Mouse (Mus musculus) 416B (cell line): ENCODE data around the gene Fance.
"Not testable (repeated sequence)": the region's sequence is repeated elsewhere in the genome, so short reads cannot be mapped to it uniquely, and the experiment has no call there.

ENCODE experiments used
- DNase-seq: peaks from one replicate; pipeline ENCODE4 v3.0.0; 2011; ENCODE audit warnings: low read depth

The Fance gene

DNA sequence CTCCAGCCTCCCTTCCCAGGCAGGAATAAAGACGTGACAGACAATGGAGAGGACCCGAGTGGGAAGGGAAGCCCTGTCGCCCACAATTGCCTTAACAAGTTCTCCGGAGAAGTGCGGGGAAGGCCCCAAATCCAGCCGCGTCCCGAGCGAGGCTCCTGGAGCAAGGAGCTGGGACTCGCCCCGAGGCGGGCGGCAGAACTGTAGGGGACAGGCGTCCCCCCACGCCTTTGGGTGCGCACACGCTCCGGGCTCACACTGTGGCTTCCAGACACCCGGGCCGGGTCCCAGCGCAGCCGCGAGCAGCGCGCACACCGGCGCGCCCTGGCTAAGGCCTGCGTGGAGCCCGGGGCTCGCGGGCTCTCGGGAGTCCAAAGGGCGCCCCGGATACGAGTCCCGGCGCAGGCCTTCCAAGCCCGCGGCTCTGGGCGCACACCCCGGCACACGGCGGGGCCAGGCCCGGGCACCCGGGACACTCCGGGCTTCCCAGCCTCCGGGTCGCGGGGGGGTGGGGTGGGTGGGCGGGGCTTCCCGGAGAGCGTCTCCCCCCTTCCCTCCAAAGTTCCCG is 36.7 kb downstream of the Fance start:
- DNase-seq: no peak

DNA sequence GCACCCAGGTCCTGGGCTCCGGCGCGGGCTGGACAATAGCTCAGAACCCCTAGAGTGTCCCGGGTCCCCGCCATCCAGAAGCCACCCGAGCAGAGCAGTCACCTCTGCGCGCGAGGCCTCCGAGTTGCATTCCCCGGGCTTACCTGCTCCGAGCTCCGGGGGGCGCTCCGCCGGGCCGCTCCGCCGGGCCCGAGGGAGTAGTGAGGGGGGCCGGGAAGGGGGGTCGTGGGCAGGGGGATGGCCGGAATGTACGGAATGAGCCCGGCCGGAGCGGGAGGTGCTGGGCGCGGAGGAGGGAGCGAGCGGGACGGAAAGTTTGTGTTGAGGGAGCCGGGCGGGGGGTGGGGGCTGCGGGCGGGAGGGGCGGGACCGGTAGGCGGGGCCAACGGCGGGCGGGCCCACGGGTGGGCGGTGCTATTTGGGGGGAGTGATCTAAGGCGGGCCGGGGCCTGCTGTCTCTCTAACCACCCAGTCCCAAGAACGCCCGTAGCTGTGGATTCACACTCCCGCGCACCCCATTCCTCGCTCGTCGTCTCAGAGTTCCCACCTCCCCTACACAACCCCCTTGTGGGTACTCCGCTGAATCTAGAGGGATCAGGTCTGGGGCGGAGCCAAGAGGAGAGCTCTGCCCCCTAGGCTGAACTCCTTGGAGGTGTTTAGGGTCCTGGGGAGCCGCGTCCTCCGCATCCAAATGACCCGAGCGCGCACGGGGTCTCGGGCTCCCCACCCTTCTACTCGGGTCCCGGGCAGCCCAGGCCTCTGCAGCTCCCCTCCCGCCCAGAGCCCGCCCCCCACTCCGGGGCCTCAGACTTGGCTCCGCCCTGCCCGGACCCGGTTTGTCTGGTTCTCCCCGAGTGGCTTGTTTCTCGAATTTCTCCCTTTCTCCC is 37.4 kb downstream of the Fance start, which contains the start of gene Tead3:
Gene Tead3, minus strand, starts transcription at position 352 of the 887 bp plus-strand sequence.
- no peak for DNase-seq

DNA sequence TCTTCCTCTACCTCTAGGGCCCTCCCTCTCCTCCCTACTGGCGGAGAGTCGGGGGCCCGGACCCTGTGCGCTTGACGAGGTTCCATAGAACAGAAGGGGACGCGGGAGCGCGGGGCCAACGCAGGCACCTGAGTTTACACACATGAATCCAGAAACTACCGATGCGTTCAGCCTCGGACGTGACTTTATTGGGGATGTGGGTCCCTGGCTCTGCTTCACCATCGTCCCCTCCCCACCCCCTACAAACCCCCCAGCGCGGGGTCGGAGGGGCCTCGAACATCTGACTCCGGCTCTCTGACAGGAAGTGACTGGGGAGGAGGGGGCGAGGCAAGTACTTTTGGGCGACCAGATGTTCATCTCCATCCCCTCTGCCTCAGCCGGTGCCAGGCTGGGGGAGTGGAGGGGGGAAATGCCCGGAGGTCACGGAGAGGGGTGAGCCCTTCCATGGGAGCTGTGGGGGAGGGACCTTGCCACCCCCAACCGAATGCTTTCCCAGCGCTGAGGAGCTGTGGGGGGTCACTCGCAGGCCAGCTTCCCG is 38.1 kb downstream of the Fance start:
- no peak for DNase-seq

- DNase-seq: no peak
Observed at GRCm38 (mm10) chr17:28352018-28352417, 38.7 kb downstream of the Fance start.

DNA sequence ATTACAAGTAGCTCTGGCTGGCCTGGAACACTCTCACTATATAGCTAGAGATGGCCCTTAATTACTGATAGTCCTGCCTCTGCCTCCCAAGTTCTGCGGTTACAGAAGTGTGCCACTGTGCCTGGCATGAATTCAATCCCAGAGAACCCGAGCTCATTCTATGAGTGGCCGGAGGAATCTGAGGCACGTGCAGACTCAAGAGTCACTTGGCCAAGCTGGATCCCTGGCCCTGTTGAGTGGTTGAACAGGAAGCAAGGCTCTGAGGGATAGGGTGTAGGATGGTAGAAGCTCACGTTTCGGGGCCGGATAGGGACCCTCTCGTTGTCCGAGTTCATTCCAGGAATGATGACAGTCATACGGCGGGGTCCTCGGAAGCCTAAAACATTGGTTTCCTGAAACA is 42.6 kb downstream of the Fance start:
- DNase-seq: no peak

DNA sequence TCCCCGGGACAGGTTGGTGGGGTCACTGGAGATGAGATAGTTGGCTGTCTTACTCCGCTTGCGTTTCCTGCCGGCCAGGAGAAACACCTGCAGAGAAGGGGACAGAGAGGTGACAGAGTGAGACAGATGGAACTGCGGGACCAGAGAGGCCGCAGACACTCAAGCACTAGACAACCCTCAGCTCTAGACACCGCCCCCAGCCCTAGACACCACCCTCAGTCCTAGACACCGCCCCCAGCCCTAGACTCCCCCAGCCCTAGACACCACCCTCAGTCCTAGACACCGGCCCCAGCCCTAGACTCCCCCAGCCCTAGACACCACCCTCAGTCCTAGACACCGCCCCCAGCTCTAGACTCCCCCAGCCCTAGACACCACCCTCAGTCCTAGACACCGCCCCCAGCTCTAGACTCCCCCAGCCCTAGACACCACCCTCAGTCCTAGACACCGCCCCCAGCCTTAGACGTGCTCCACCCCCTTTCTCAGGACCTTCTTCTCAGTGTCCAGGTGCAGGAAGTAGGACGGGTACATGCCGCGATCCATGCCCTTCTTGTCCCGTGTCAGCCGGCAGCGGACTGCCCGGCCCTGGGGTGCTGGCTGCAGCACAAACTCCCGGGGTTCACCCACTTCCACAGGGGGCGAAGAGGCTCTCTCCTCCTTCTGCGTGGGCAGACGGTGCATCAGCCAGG is 45.4 kb downstream of the Fance start:
- DNase-seq: not testable (repeated sequence)

- DNase-seq: no peak
Observed at GRCm38 (mm10) chr17:28360531-28361277, 47.4 kb downstream of the Fance start.

DNA sequence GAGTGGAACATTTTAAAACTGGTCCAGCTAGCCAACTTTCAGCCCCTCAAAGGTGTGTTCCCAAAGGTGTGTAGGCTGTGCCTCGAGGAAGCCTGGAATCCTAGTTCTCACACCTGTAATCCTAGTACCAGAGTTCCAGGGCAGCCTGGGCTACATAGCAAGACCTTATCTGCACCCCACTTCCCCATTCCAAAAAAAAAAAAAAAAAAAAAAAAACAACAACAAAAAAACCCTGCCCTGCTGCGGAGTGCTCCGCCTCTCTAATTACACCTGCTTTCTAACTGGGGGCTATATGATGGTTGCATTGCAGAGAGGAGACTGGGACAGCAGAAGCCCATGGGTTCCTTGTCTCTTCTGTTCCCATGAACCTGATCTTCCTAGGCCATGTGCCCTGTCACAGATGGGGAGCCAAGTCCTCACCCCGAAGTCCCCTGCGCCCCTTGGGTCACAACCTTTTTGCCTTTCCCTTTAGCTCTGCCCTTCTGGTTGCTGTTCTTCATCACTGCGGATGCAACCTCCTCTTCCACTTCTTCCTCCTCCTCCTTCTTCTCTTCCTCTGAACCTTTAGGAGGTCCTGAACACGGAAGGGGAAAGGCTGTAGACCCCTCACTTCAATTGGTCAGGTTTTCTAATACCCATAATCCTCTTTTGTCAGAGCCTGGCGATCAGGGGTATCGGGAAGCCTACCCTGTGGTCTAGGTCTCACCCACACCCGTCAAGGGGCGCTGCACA is 48.8 kb downstream of the Fance start:
- no peak for DNase-seq

- DNase-seq: no peak
Observed at GRCm38 (mm10) chr17:28362653-28363292, 49.5 kb downstream of the Fance start.

DNA sequence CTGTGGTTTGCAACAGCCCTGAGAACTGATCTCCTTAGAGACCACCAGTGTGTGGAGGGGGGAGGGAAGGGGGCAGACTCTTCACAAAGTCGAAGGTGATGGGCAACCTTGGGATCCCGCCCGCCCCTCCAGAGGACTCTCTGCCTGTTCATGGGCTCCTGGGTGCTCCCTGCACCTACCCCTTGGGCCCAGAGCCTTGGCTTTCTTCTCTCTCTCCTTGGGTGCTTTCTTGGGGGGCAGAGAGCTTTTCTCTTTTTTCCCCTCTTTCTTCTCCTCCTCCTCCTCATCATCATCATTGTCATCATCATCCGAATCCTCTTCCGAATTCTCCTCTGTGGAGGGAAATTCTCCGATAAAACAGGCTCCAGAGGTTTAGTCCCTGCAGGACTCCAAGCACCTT is 50.2 kb downstream of the Fance start:
- no peak for DNase-seq

GRCm38 (mm10) chr17:28365122-28365521 is 51.8 kb downstream of the Fance start, which contains the start of gene Tulp1:
TSS of gene Tulp1 (minus strand) at chr17:28365222.
- no peak for DNase-seq

DNA sequence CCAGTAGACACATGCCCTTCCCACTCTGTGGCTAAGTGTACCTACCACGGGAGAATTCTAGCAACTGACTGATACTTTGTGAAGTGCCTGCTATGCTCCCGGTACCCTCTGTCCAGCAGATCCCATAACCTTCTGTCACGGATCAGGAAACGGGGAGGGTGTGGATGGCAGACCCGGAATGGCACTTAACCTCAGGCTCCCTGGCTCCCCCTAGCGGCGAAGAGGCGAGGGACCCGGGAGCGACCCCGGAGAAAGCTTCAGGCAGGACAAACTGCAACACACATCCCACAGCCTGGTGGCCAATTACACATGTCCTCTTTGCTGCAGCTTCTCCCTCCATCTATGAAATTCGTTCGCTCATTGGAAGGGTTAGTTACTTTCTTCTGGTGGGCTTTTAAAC is 55.1 kb downstream of the Fance start:
- DNase-seq: peak; percentile 80

DNA sequence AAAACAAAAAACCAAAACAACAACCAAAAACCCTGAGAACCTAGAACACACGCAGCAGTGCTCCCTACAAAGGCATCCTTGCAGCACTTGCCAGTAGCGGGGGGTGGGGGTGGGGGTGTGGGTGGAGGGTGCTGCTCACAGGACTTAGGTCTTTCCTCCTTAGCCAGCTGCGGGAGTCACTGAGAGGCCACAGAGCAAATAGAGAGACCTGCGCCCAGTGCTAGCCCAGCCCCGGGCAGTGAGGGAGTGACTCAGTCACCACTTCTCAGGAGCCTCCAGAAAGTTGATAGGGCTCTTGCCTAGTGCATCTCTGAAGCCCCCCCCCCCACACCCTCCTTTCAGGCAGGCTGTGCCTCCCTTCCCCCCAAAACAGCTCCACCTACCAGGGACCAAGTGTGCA is 55.7 kb downstream of the Fance start:
- DNase-seq: peak; percentile 33

DNA sequence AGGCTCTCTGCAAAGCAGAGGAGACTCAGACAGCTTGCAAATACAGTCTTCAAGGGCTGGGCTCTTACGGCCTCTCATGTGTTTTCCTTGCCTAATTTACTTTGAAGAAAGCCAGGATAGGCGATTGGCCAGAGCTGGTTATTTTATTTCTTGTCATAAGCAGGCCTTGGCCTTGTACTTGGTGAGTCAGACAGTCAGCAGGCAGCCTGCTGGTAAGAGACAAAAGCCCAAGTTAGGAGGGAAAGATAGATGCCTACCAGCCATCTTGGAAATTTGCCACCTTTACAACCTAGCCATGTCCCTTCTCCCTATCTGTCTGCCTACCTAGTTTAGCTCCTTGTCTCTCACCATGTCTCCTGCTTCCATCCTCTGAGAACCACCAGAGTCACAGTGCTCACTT is 58.0 kb downstream of the Fance start:
- DNase-seq: peak; percentile 28

DNA sequence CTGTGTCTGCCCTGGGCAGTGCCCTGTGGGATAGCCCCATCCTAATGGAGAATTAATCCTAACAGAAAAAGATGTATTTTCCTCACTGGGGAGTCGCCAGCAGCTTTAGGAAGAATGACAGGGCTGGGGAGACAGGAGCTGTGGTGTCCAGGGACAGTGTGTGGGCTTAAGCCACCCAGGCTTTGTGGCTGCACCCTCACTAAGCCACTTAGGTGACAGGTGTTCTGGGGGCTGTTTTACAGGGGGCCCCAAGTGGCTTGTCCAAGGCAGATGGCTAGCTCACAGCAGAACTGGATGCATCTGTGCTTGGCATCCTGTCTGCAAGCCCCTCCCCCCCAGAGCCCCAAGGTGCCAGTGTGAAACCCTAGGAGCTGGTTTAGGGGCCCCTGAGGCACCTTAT is 58.6 kb downstream of the Fance start:
- DNase-seq: no peak

GRCm38 (mm10) chr17:28373821-28374220 is 60.5 kb downstream of the Fance start:
- peak; percentile 77 for DNase-seq

- DNase-seq: no peak
Observed at GRCm38 (mm10) chr17:28374494-28374893, 61.2 kb downstream of the Fance start.

- peak; percentile 73 for DNase-seq
Observed at GRCm38 (mm10) chr17:28375592-28376061, 62.3 kb downstream of the Fance start.
